Comparison of ENCODE assay signal across 9 mouse cellular contexts in genomic region chr2:26501651-26502141, GRCm38 (mm10). TPM values are rescaled to one million over a fixed set of nuclear protein-coding genes. Genes with fewer than 3 reads are reported as not detected.
A peak's percentile ranks its signal among the peaks of the same experiment; 100 is the strongest.
DNase-seq lines count a peak whose midpoint lies in the region; ATAC-seq lines count a peak whose summit lies in the region.
"Had no signal": no experiment of that assay in that cellular context is flagged by ENCODE, and none has a peak within 500 bp of the region (broad histone marks: within the 10 kb centered on the region; RNA-seq: fewer than 3 reads in every experiment).

No protein-coding gene starts in this region.

- peak overlapping the region; percentile 75 for H3K4me3 ChIP-seq in heart, embryonic 10.5 days
- peak overlapping the region; percentile 55 for H3K4me3 ChIP-seq in forebrain, embryonic 16.5 days (replicated peaks; ENCODE audit: low read length)
- peak overlapping the region; percentile 53 for H3K4me3 ChIP-seq in neural tube, embryonic 14.5 days (ENCODE audit: low read depth, low read length)

- no peaks in the 10 kb centered on the region for H3K36me3 ChIP-seq in heart, embryonic 10.5 days
- no peaks in the 10 kb centered on the region for H3K36me3 ChIP-seq in forebrain, embryonic 16.5 days (ENCODE audit: control insufficient read depth, insufficient read depth)
- H3K36me3 ChIP-seq in neural tube, embryonic 14.5 days (ENCODE audit: control insufficient read depth, insufficient read depth, low read length), result no peaks in the 10 kb centered on the region

- peak overlapping the region; percentile 76 for H3K9ac ChIP-seq in forebrain, embryonic 16.5 days (replicated peaks; ENCODE audit: low read depth, low read length)
- H3K9ac ChIP-seq in neural tube, embryonic 14.5 days (replicated peaks; ENCODE audit: low read depth, low read length), result peak overlapping the region; percentile 48

- H3K9me3 ChIP-seq in heart, embryonic 10.5 days, result no peaks in the 10 kb centered on the region
- no peaks in the 10 kb centered on the region for H3K9me3 ChIP-seq in forebrain, embryonic 16.5 days (ENCODE audit: control insufficient read depth, low read length)
- no peaks in the 10 kb centered on the region for H3K9me3 ChIP-seq in neural tube, embryonic 14.5 days (ENCODE audit: control insufficient read depth, low read length)

- WGBS in heart, embryonic 10.5 days, result 6% methylated on average over 15 of the region's 15 CpGs
- WGBS in forebrain, embryonic 16.5 days, result under 1% methylated on average over 15 of the region's 15 CpGs
- WGBS in neural tube, embryonic 14.5 days, result under 1% methylated on average over 15 of the region's 15 CpGs

- peak; percentile 20 for ATAC-seq in forebrain, embryonic 16.5 days
- ATAC-seq in neural tube, embryonic 14.5 days (ENCODE audit: low read depth), result peak; percentile 23; the same call in 1 of the 2 replicates
- no peak for ATAC-seq in megakaryocyte progenitor cell, adult 5-6 weeks (replicated peaks; ENCODE audit: poor library complexity)

- no peak for DNase-seq in heart, embryonic 10.5 days (ENCODE audit: low spot score)
- no peak for DNase-seq in heart, adult 18-20 months
- DNase-seq in MN1 (ENCODE audit: low spot score), result peak; percentile 84
- peak; percentile 50 to 60 for DNase-seq in kidney, postnatal 4 days
- no peak for DNase-seq in urinary bladder, postnatal 25 days (ENCODE audit: low spot score)

- H3K4me2 ChIP-seq in forebrain, embryonic 16.5 days (ENCODE audit: low read length), result peak overlapping the region; percentile 70
- peak overlapping the region; percentile 76 for H3K4me2 ChIP-seq in neural tube, embryonic 14.5 days (ENCODE audit: low read depth, low read length)

- H3K27me3 ChIP-seq in heart, embryonic 10.5 days (ENCODE audit: insufficient read depth, poor library complexity, severe bottlenecking), result peaks cover 58% of the 10 kb centered on the region
- H3K27me3 ChIP-seq in forebrain, embryonic 16.5 days (replicated peaks; ENCODE audit: control insufficient read depth, insufficient read depth, low read length), result no peaks in the 10 kb centered on the region
- H3K27me3 ChIP-seq in neural tube, embryonic 14.5 days (ENCODE audit: control insufficient read depth, insufficient read depth, low read length), result peaks cover 3% of the 10 kb centered on the region; the same call in 1 of the 2 replicates

- H3K4me1 ChIP-seq in heart, embryonic 10.5 days, result peaks cover 62% of the 10 kb centered on the region
- H3K4me1 ChIP-seq in forebrain, embryonic 16.5 days (replicated peaks; ENCODE audit: control insufficient read depth, insufficient read depth, low read length), result peaks cover 81% of the 10 kb centered on the region
- H3K4me1 ChIP-seq in neural tube, embryonic 14.5 days (ENCODE audit: control insufficient read depth, insufficient read depth, low read length), result peaks cover 69% of the 10 kb centered on the region

- H3K27ac ChIP-seq in heart, embryonic 10.5 days, result peak overlapping the region; percentile 88
- H3K27ac ChIP-seq in forebrain, embryonic 16.5 days (ENCODE audit: low read length), result peak overlapping the region; percentile 96
- peak overlapping the region; percentile 82 for H3K27ac ChIP-seq in neural tube, embryonic 14.5 days (ENCODE audit: low read depth, low read length)

RNA-seq across cellular contexts. Expression of gene Notch1, which starts 14.8 kb away (rescaled TPM):
- 13.2 and 16.6 TPM in 2 replicates for polyA plus RNA-seq in heart, embryonic 10.5 days (2016; fragmentation: Nextera tagmentation; extraction: Ambion mirVana)
- 10 to 100 TPM; 29.8 to 30.5 TPM for total RNA-seq in heart, adult 18-20 months (2021)
- 20.2 and 23.6 TPM in 2 replicates for polyA plus RNA-seq in forebrain, embryonic 16.5 days (2015; fragmentation: Nextera tagmentation; extraction: Ambion mirVana)
- 20.8 and 26.6 TPM in 2 replicates for polyA plus RNA-seq in neural tube, embryonic 14.5 days (2014; fragmentation: Nextera tagmentation; extraction: Ambion mirVana)
- 15.5 and 19.0 TPM in 2 replicates for total RNA-seq in megakaryocyte progenitor cell, adult 5-6 weeks (2015)
- 8.8 and 9.3 TPM in 2 replicates for total RNA-seq in megakaryocyte progenitor cell, adult 5-6 weeks (2017)
- total RNA-seq: MEL had no signal

RNA-seq across cellular contexts. Expression of gene Sec16a, which starts 56.7 kb away (rescaled TPM):
- polyA plus RNA-seq in heart, embryonic 10.5 days (2016; fragmentation: Nextera tagmentation; extraction: Ambion mirVana), result 24.7 and 26.4 TPM in 2 replicates
- 10 to 100 TPM; 38.9 to 39.2 TPM for total RNA-seq in heart, adult 18-20 months (2021)
- 21.5 and 23.1 TPM in 2 replicates for polyA plus RNA-seq in forebrain, embryonic 16.5 days (2015; fragmentation: Nextera tagmentation; extraction: Ambion mirVana)
- polyA plus RNA-seq in neural tube, embryonic 14.5 days (2014; fragmentation: Nextera tagmentation; extraction: Ambion mirVana), result 27.2 and 35.2 TPM in 2 replicates
- 33.9 and 48.3 TPM in 2 replicates for total RNA-seq in megakaryocyte progenitor cell, adult 5-6 weeks (2015)
- total RNA-seq in megakaryocyte progenitor cell, adult 5-6 weeks (2017), result 23.9 and 29.7 TPM in 2 replicates

Comparison
In these comparisons a context has a peak if more than half of its experiments do, and no peak if none do; other contexts are left out.
1. DNase-seq: peak in MN1 (single experiment) and kidney, postnatal 4 days (2 of 2); none in heart, embryonic 10.5 days (single experiment), heart, adult 18-20 months (0 of 2) and urinary bladder, postnatal 25 days (single experiment).
2. Peak in every context shown above with its lines, with median percentiles within 50 percentile points of each other: H3K27ac ChIP-seq and H3K4me3 ChIP-seq.